Mouse (Mus musculus): ENCODE results near the gene Lcp2. TPM values are rescaled to one million over a fixed set of nuclear protein-coding genes. Genes with fewer than 3 reads are reported as not detected.

Gene Lcp2
- 0.90 and 3.1 TPM in 2 replicates for polyA plus RNA-seq (2012; rRNA removed)

- no peak for TF ChIP-seq CTCF (conservative IDR thresholded peaks at IDR 0.05; ENCODE audit: insufficient read depth, insufficient read length, low read depth, low read length)
- no peak for TF ChIP-seq POLR2A (IDR thresholded peaks at IDR 0.05; ENCODE audit: low read depth, low read length)
- Histone ChIP-seq H3K4me1 (ENCODE audit: control insufficient read depth, insufficient read depth, low read length) (no peaks in the 10 kb centered on the region), H3K27ac (ENCODE audit: insufficient read depth, low read depth, low read length) (no peak within 1 kb of the TSS), H3K27me3 (replicated peaks; ENCODE audit: control insufficient read depth, insufficient read depth, low read length) (no peaks in the 10 kb centered on the region), H3K4me3 (ENCODE audit: insufficient read depth, low read depth, low read length) (0 out of 2 replicates have a peak within 1 kb of the TSS, but pooled peaks have one; percentile 25), H3K36me3 (ENCODE audit: control insufficient read depth, insufficient read depth, low read length) (no peaks in the 10 kb centered on the region)
- peak; percentile 2 for DNase-seq
- WGBS = 76% methylated on average over 6 of the region's 6 CpGs
Observed at GRCm38 (mm10) chr11:34046767-34047541, at the start of gene Lcp2. Gene Lcp2, plus strand, starts transcription at chr11:34046920.

GRCm38 (mm10) chr11:33998244-33998643 is 48.5 kb upstream of the Lcp2 start:
- no peak for DNase-seq
- no peak overlapping the region for H3K4me3 ChIP-seq (ENCODE audit: insufficient read depth, low read depth, low read length)
- H3K27me3 ChIP-seq (replicated peaks; ENCODE audit: control insufficient read depth, insufficient read depth, low read length) = no peaks in the 10 kb centered on the region
- no peaks in the 10 kb centered on the region for H3K4me1 ChIP-seq (ENCODE audit: control insufficient read depth, insufficient read depth, low read length)
- 67% methylated on average over 10 of the region's 10 CpGs for WGBS
- TF ChIP-seq POLR2A (IDR thresholded peaks at IDR 0.05; ENCODE audit: low read depth, low read length) = no peak
- no peak for TF ChIP-seq CTCF (conservative IDR thresholded peaks at IDR 0.05; ENCODE audit: insufficient read depth, insufficient read length, low read depth, low read length)
- no peaks in the 10 kb centered on the region for H3K36me3 ChIP-seq (ENCODE audit: control insufficient read depth, insufficient read depth, low read length)
- H3K27ac ChIP-seq (ENCODE audit: insufficient read depth, low read depth, low read length) = no peak overlapping the region

- Histone ChIP-seq H3K27me3 (replicated peaks; ENCODE audit: control insufficient read depth, insufficient read depth, low read length) (no peaks in the 10 kb centered on the region), H3K27ac (ENCODE audit: insufficient read depth, low read depth, low read length) (no peak overlapping the region), H3K36me3 (ENCODE audit: control insufficient read depth, insufficient read depth, low read length) (no peaks in the 10 kb centered on the region), H3K4me3 (ENCODE audit: insufficient read depth, low read depth, low read length) (no peak overlapping the region), H3K4me1 (ENCODE audit: control insufficient read depth, insufficient read depth, low read length) (no peaks in the 10 kb centered on the region)
- no peak for DNase-seq
- TF ChIP-seq CTCF (conservative IDR thresholded peaks at IDR 0.05; ENCODE audit: insufficient read depth, insufficient read length, low read depth, low read length) (no peak), POLR2A (IDR thresholded peaks at IDR 0.05; ENCODE audit: low read depth, low read length) (no peak)
- 77% methylated on average over 3 of the region's 3 CpGs for WGBS
Observed at GRCm38 (mm10) chr11:34000416-34000815, 46.3 kb upstream of the Lcp2 start.

- Histone ChIP-seq H3K4me3 (ENCODE audit: insufficient read depth, low read depth, low read length) (no peak overlapping the region), H3K36me3 (ENCODE audit: control insufficient read depth, insufficient read depth, low read length) (no peaks in the 10 kb centered on the region), H3K4me1 (ENCODE audit: control insufficient read depth, insufficient read depth, low read length) (no peaks in the 10 kb centered on the region), H3K27me3 (replicated peaks; ENCODE audit: control insufficient read depth, insufficient read depth, low read length) (no peaks in the 10 kb centered on the region), H3K27ac (ENCODE audit: insufficient read depth, low read depth, low read length) (no peak overlapping the region)
- WGBS = 8% methylated on average over 5 of the region's 5 CpGs
- DNase-seq = peak; percentile 48
- no peak for TF ChIP-seq POLR2A (IDR thresholded peaks at IDR 0.05; ENCODE audit: low read depth, low read length)
- peak; percentile 65 for TF ChIP-seq CTCF (conservative IDR thresholded peaks at IDR 0.05; ENCODE audit: insufficient read depth, insufficient read length, low read depth, low read length)
Observed at GRCm38 (mm10) chr11:34001938-34002592, 44.7 kb upstream of the Lcp2 start.

- Histone ChIP-seq H3K36me3 (ENCODE audit: control insufficient read depth, insufficient read depth, low read length) (no peaks in the 10 kb centered on the region), H3K4me3 (ENCODE audit: insufficient read depth, low read depth, low read length) (no peak overlapping the region), H3K4me1 (ENCODE audit: control insufficient read depth, insufficient read depth, low read length) (no peaks in the 10 kb centered on the region), H3K27ac (ENCODE audit: insufficient read depth, low read depth, low read length) (no peak overlapping the region), H3K27me3 (replicated peaks; ENCODE audit: control insufficient read depth, insufficient read depth, low read length) (no peaks in the 10 kb centered on the region)
- TF ChIP-seq CTCF (conservative IDR thresholded peaks at IDR 0.05; ENCODE audit: insufficient read depth, insufficient read length, low read depth, low read length) (no peak), POLR2A (IDR thresholded peaks at IDR 0.05; ENCODE audit: low read depth, low read length) (no peak)
- WGBS = 70% methylated on average over 5 of the region's 5 CpGs
- DNase-seq = no peak
Observed at GRCm38 (mm10) chr11:34002593-34002965, 44.1 kb upstream of the Lcp2 start.

GRCm38 (mm10) chr11:34007616-34008015 is 39.1 kb upstream of the Lcp2 start:
- 91% methylated on average over 2 of the region's 2 CpGs for WGBS

GRCm38 (mm10) chr11:34008214-34008613 is 38.5 kb upstream of the Lcp2 start:
- 80% methylated on average over 11 of the region's 11 CpGs for WGBS
- DNase-seq = no peak
- TF ChIP-seq POLR2A (IDR thresholded peaks at IDR 0.05; ENCODE audit: low read depth, low read length) = no peak
- Histone ChIP-seq H3K4me3 (ENCODE audit: insufficient read depth, low read depth, low read length) (no peak overlapping the region), H3K27ac (ENCODE audit: insufficient read depth, low read depth, low read length) (no peak overlapping the region), H3K27me3 (replicated peaks; ENCODE audit: control insufficient read depth, insufficient read depth, low read length) (no peaks in the 10 kb centered on the region), H3K4me1 (ENCODE audit: control insufficient read depth, insufficient read depth, low read length) (no peaks in the 10 kb centered on the region), H3K36me3 (ENCODE audit: control insufficient read depth, insufficient read depth, low read length) (no peaks in the 10 kb centered on the region)

More at GRCm38 (mm10) chr11:34007616-34008015, 39.1 kb upstream of the Lcp2 start:
- TF ChIP-seq POLR2A (IDR thresholded peaks at IDR 0.05; ENCODE audit: low read depth, low read length) (no peak), CTCF (conservative IDR thresholded peaks at IDR 0.05; ENCODE audit: insufficient read depth, insufficient read length, low read depth, low read length) (no peak)
- no peaks in the 10 kb centered on the region for H3K27me3 ChIP-seq (replicated peaks; ENCODE audit: control insufficient read depth, insufficient read depth, low read length)
- H3K4me3 ChIP-seq (ENCODE audit: insufficient read depth, low read depth, low read length) = no peak overlapping the region
- no peaks in the 10 kb centered on the region for H3K4me1 ChIP-seq (ENCODE audit: control insufficient read depth, insufficient read depth, low read length)
- DNase-seq = no peak
- H3K27ac ChIP-seq (ENCODE audit: insufficient read depth, low read depth, low read length) = no peak overlapping the region
- H3K36me3 ChIP-seq (ENCODE audit: control insufficient read depth, insufficient read depth, low read length) = no peaks in the 10 kb centered on the region
